Mouse (Mus musculus) intestine, postnatal 0 days (tissue): ENCODE data around the gene Btbd8. TPM values are rescaled to one million over a fixed set of nuclear protein-coding genes. Genes with fewer than 3 reads are reported as not detected.
A peak's percentile ranks its signal among the peaks of the same experiment; 100 is the strongest.

Experiments
- ATAC-seq: fragments of 200-750 bp; cut with Nextera tagmentation; 2 replicates; pipeline ENCODE4 v1.8.0; 2017; ENCODE audit warnings: mild to moderate bottlenecking, moderate TSS enrichment, moderate library complexity
- H3K27ac ChIP-seq: fragments of 300-500 bp; sonication (generic); 2 replicates; pipeline ENCODE4 v1.5.1; 2014; ENCODE audit warnings: mild to moderate bottlenecking, low read depth, low read length, moderate library complexity
- H3K27me3 ChIP-seq: fragments of 300-500 bp; sonication (generic); replicated peaks from 2 replicates; pipeline ENCODE4 v1.6.1; 2014; ENCODE audit warnings: low read length, mixed read lengths; ENCODE audit not compliant: control insufficient read depth, insufficient read depth
- H3K36me3 ChIP-seq: fragments of 300-500 bp; sonication (generic); 2 replicates; pipeline ENCODE4 v1.6.1; 2014; ENCODE audit warnings: mild to moderate bottlenecking, moderate library complexity; ENCODE audit not compliant: control insufficient read depth, insufficient read depth
- H3K4me1 ChIP-seq: fragments of 300-500 bp; sonication (generic); replicated peaks from 2 replicates; pipeline ENCODE4 v1.6.1; 2014; ENCODE audit warnings: antibody characterized with exemption, low read length, mixed read lengths; ENCODE audit not compliant: control insufficient read depth, insufficient read depth
- H3K4me2 ChIP-seq: fragments of 300-500 bp; sonication (generic); replicated peaks from 2 replicates; pipeline ENCODE4 v1.6.1; 2014; ENCODE audit warnings: low read depth, mild to moderate bottlenecking, moderate library complexity
- H3K4me3 ChIP-seq: fragments of 300-500 bp; sonication (generic); 2 replicates; pipeline ENCODE4 v1.5.1; 2014; ENCODE audit warnings: low read depth, low read length
- H3K9ac ChIP-seq: fragments of 300-500 bp; sonication (generic); 2 replicates; pipeline ENCODE4 v1.6.1; 2014; ENCODE audit warnings: mild to moderate bottlenecking, low read depth, low read length
- H3K9me3 ChIP-seq: fragments of 300-500 bp; sonication (generic); 2 replicates; pipeline ENCODE4 v1.6.1; 2016; ENCODE audit warnings: mixed run types; ENCODE audit not compliant: control insufficient read depth
- CTCF ChIP-seq: sonication (generic); IDR thresholded peaks from 2 replicates; pipeline ENCODE4 v1.5.1; 2016; ENCODE audit warnings: low read depth, mild to moderate bottlenecking, control low read depth, antibody characterized with exemption, moderate library complexity
- WGBS: fragments of 180-500 bp; shearing (Covaris S2); extraction: QIAGEN DNeasy Blood & Tissue Kit; methylation state at CpG from one replicate; pipeline ENCODE4 v1.1.7; 2014; 5-methylcytosine and 5-hydroxymethylcytosine counted together
- polyA plus RNA-seq: library from polyadenylated mRNA; unstranded; fragments of >200 nt; fragmentation: Nextera tagmentation; extraction: Ambion mirVana; gene quantifications from 2 replicates; pipeline ENCODE4 v1.2.1, GENCODE M21; 2015

The Btbd8 gene
- polyA plus RNA-seq, 1 experiment from 2014 or later, result 1.3 TPM

- 87% methylated on average over 5 of the region's 5 CpGs for WGBS
- TF ChIP-seq CTCF, result no peak
- Histone ChIP-seq H3K4me1 (no peaks in the 10 kb centered on the region), H3K9me3 (no peaks in the 10 kb centered on the region), H3K36me3 (no peaks in the 10 kb centered on the region), H3K9ac (no peak overlapping the region), H3K27me3 (no peaks in the 10 kb centered on the region), H3K27ac (no peak overlapping the region), H3K4me3 (no peak overlapping the region), H3K4me2 (no peak overlapping the region)
- no peak for ATAC-seq
These were observed 62.2 kb downstream of the Btbd8 start for GRCm38 (mm10) chr5:107499891-107500535.

GRCm38 (mm10) chr5:107500741-107501140 is 62.9 kb downstream of the Btbd8 start:
- no peak for ATAC-seq
- TF ChIP-seq CTCF, result no peak
- H3K9me3 ChIP-seq, result no peaks in the 10 kb centered on the region
- H3K27ac ChIP-seq, result no peak overlapping the region
- H3K36me3 ChIP-seq, result no peaks in the 10 kb centered on the region
- H3K27me3 ChIP-seq, result no peaks in the 10 kb centered on the region
- H3K9ac ChIP-seq, result no peak overlapping the region
- no peak overlapping the region for H3K4me3 ChIP-seq
- H3K4me1 ChIP-seq, result no peaks in the 10 kb centered on the region
- WGBS, result 88% methylated on average over 1 of the region's 1 CpGs
- no peak overlapping the region for H3K4me2 ChIP-seq

GRCm38 (mm10) chr5:107507321-107507720 is 69.5 kb downstream of the Btbd8 start, which contains the start of gene Gm42669:
Gm42669 (plus strand) TSS chr5:107507621.
- Histone ChIP-seq H3K27me3 (no peaks in the 10 kb centered on the region), H3K36me3 (no peaks in the 10 kb centered on the region; the same call in 1 of the 2 replicates), H3K4me2 (no peak within 1 kb of the TSS), H3K4me3 (no peak within 1 kb of the TSS), H3K9me3 (no peaks in the 10 kb centered on the region), H3K27ac (no peak within 1 kb of the TSS), H3K4me1 (no peaks in the 10 kb centered on the region), H3K9ac (no peak within 1 kb of the TSS)
- no peak for ATAC-seq
- TF ChIP-seq CTCF, result no peak
- 80% methylated on average over 4 of the region's 4 CpGs for WGBS

- H3K9ac ChIP-seq, result no peak overlapping the region
- no peak overlapping the region for H3K27ac ChIP-seq
- no peaks in the 10 kb centered on the region for H3K9me3 ChIP-seq
- no peaks in the 10 kb centered on the region for H3K27me3 ChIP-seq
- H3K4me1 ChIP-seq, result no peaks in the 10 kb centered on the region
- whole genome bisulfite sequencing, result 91% methylated on average over 10 of the region's 10 CpGs
- no peak overlapping the region for H3K4me3 ChIP-seq
- H3K4me2 ChIP-seq, result no peak overlapping the region
- H3K36me3 ChIP-seq, result no peaks in the 10 kb centered on the region; the same call in 1 of the 2 replicates
- no peak for ATAC-seq
- no peak for TF ChIP-seq CTCF
These were observed 72.7 kb downstream of the Btbd8 start for GRCm38 (mm10) chr5:107510503-107510902.

- Histone ChIP-seq H3K4me3 (no peak overlapping the region), H3K9ac (no peak overlapping the region), H3K27me3 (no peaks in the 10 kb centered on the region), H3K27ac (no peak overlapping the region), H3K36me3 (no peaks in the 10 kb centered on the region; the same call in 1 of the 2 replicates), H3K9me3 (no peaks in the 10 kb centered on the region), H3K4me1 (no peaks in the 10 kb centered on the region), H3K4me2 (no peak overlapping the region)
- WGBS, result 50% methylated on average over 2 of the region's 2 CpGs
- no peak for TF ChIP-seq CTCF
- no peak for ATAC-seq
These were observed 73.5 kb downstream of the Btbd8 start for GRCm38 (mm10) chr5:107511326-107511725.

- H3K36me3 ChIP-seq, result no peaks in the 10 kb centered on the region
- no peaks in the 10 kb centered on the region for H3K9me3 ChIP-seq
- no peak overlapping the region for H3K9ac ChIP-seq
- H3K4me2 ChIP-seq, result no peak overlapping the region
- no peaks in the 10 kb centered on the region for H3K4me1 ChIP-seq
- H3K27me3 ChIP-seq, result no peaks in the 10 kb centered on the region
- TF ChIP-seq CTCF, result peak; percentile 82
- ATAC-seq, result peak; percentile 60
- WGBS, result 37% methylated on average over 7 of the region's 7 CpGs
- no peak overlapping the region for H3K27ac ChIP-seq
- H3K4me3 ChIP-seq, result no peak overlapping the region
These were observed 75.8 kb downstream of the Btbd8 start for GRCm38 (mm10) chr5:107513583-107513982.
